Mouse (Mus musculus) lung, embryonic 14.5 days (tissue): Measurements from ENCODE around the gene Gm49354. TPM values are rescaled to one million over a fixed set of nuclear protein-coding genes. Genes with fewer than 3 reads are reported as not detected.
A peak's percentile ranks its signal among the peaks of the same experiment; 100 is the strongest.
"Not testable (repeated sequence)": the region's sequence is repeated elsewhere in the genome, so short reads cannot be mapped to it uniquely, and the experiment has no call there.

Experiments used
- ATAC-seq: fragments of 200-750 bp; cut with Nextera tagmentation; 2 replicates; pipeline ENCODE4 v1.8.0; 2017; ENCODE audit warnings: mild to moderate bottlenecking, moderate TSS enrichment, moderate library complexity; ENCODE audit not compliant: insufficient read depth
- DNase-seq: peaks from one replicate; pipeline ENCODE4 v3.0.0-alpha.2; 2015
- H3K27ac ChIP-seq: fragments of 300-500 bp; sonication (generic); 2 replicates; pipeline ENCODE4 v1.5.1; 2014; ENCODE audit warnings: low read depth, mild to moderate bottlenecking, moderate library complexity
- H3K27me3 ChIP-seq: fragments of 300-500 bp; sonication (generic); 2 replicates; pipeline ENCODE4 v1.6.1; 2014; ENCODE audit warnings: low read length, control low read depth; ENCODE audit not compliant: insufficient read depth
- H3K36me3 ChIP-seq: fragments of 300-500 bp; sonication (generic); 2 replicates; pipeline ENCODE4 v1.6.1; 2014; ENCODE audit warnings: control low read depth; ENCODE audit not compliant: insufficient read depth
- H3K4me1 ChIP-seq: fragments of 300-500 bp; sonication (generic); 2 replicates; pipeline ENCODE4 v1.6.1; 2014; ENCODE audit warnings: antibody characterized with exemption, control low read depth; ENCODE audit not compliant: insufficient read depth
- H3K4me2 ChIP-seq: fragments of 300-500 bp; sonication (generic); 2 replicates; pipeline ENCODE4 v1.6.1; 2014; ENCODE audit warnings: mild to moderate bottlenecking
- H3K4me3 ChIP-seq: fragments of 300-500 bp; sonication (generic); 2 replicates; pipeline ENCODE4 v1.5.1; 2014; ENCODE audit warnings: low read depth, low read length
- H3K9ac ChIP-seq: fragments of 300-500 bp; sonication (generic); 2 replicates; pipeline ENCODE4 v1.6.1; 2014
- H3K9me3 ChIP-seq: fragments of 300-500 bp; sonication (generic); 2 replicates; pipeline ENCODE4 v1.6.1; 2016; ENCODE audit warnings: low read depth, low read length, control low read depth
- CTCF ChIP-seq: IDR thresholded peaks from 2 replicates; pipeline ENCODE4 v1.5.1; 2016; ENCODE audit warnings: antibody characterized with exemption, low read depth
- WGBS: fragments of 180-500 bp; shearing (Covaris S2); extraction: QIAGEN DNeasy Blood & Tissue Kit; methylation state at CpG from one replicate; pipeline ENCODE4 v1.1.7; 2014; 5-methylcytosine and 5-hydroxymethylcytosine counted together
- polyA plus RNA-seq: library from polyadenylated mRNA; unstranded; fragments of >200 nt; fragmentation: Nextera tagmentation; extraction: Ambion mirVana; gene quantifications from 2 replicates; pipeline ENCODE4 v1.2.1, GENCODE M21; 2014

Gm49354 gene
- polyA plus RNA-seq, 1 experiment from 2014 or later = not detected

GRCm38 (mm10) chr13:59779744-59780264 is 2.2 kb downstream of the Gm49354 start:
- 97% methylated on average over 1 of the region's 1 CpGs for WGBS
- H3K36me3 ChIP-seq = peaks cover 94% of the 10 kb centered on the region
- not testable (repeated sequence) for H3K9ac ChIP-seq, H3K27me3 ChIP-seq, ATAC-seq, DNase-seq, H3K9me3 ChIP-seq, H3K4me2 ChIP-seq, H3K4me1 ChIP-seq, H3K27ac ChIP-seq, H3K4me3 ChIP-seq
- peak; percentile 29; the same call in 1 of the 2 replicates for TF ChIP-seq CTCF

GRCm38 (mm10) chr13:59779213-59779612 is 2.8 kb downstream of the Gm49354 start:
- no peak overlapping the region for H3K4me3 ChIP-seq
- peak; percentile 30 for TF ChIP-seq CTCF

GRCm38 (mm10) chr13:59775168-59775567 is 6.9 kb downstream of the Gm49354 start:
- Histone ChIP-seq H3K27me3 (no peaks in the 10 kb centered on the region), H3K4me1 (peaks cover 4% of the 10 kb centered on the region; the same call in 1 of the 2 replicates), H3K9ac (no peak overlapping the region), H3K27ac (no peak overlapping the region), H3K9me3 (no peaks in the 10 kb centered on the region), H3K36me3 (peaks cover 69% of the 10 kb centered on the region), H3K4me3 (no peak overlapping the region), H3K4me2 (no peak overlapping the region)
- ATAC-seq (no peak), DNase-seq (peak; percentile 14)
- TF ChIP-seq CTCF = no peak
- 75% methylated on average over 3 of the region's 3 CpGs for WGBS

More at GRCm38 (mm10) chr13:59779213-59779612, 2.8 kb downstream of the Gm49354 start:
- H3K27me3 ChIP-seq = no peaks in the 10 kb centered on the region
- 80% methylated on average over 4 of the region's 4 CpGs for WGBS
- no peaks in the 10 kb centered on the region for H3K4me1 ChIP-seq
- ATAC-seq (no peak), DNase-seq (no peak)
- H3K36me3 ChIP-seq = peaks cover 91% of the 10 kb centered on the region
- no peaks in the 10 kb centered on the region for H3K9me3 ChIP-seq
- no peak overlapping the region for H3K4me2 ChIP-seq
- no peak overlapping the region for H3K27ac ChIP-seq
- H3K9ac ChIP-seq = no peak overlapping the region

GRCm38 (mm10) chr13:59771257-59771656 is 10.8 kb downstream of the Gm49354 start:
- 22% methylated on average over 9 of the region's 9 CpGs for WGBS
- Histone ChIP-seq H3K27ac (peak overlapping the region; percentile 99), H3K4me3 (peak overlapping the region; percentile 79; the same call in 1 of the 2 replicates), H3K9me3 (no peaks in the 10 kb centered on the region), H3K9ac (no peak overlapping the region; the same call in 1 of the 2 replicates), H3K36me3 (peaks cover 41% of the 10 kb centered on the region), H3K4me1 (peaks cover 18% of the 10 kb centered on the region), H3K27me3 (no peaks in the 10 kb centered on the region), H3K4me2 (peak overlapping the region; percentile 84)
- DNase-seq (peak; percentile 94), ATAC-seq (0 out of 2 replicates have a peak, but pooled peaks have one; percentile 12)
- no peak for TF ChIP-seq CTCF

- peaks cover 37% of the 10 kb centered on the region for H3K36me3 ChIP-seq
- H3K4me1 ChIP-seq = peaks cover 18% of the 10 kb centered on the region
- H3K9ac ChIP-seq = peak overlapping the region; percentile 72
- peak overlapping the region; percentile 99 for H3K27ac ChIP-seq
- no peaks in the 10 kb centered on the region for H3K9me3 ChIP-seq
- peak overlapping the region; percentile 84 for H3K4me2 ChIP-seq
- no peak for TF ChIP-seq CTCF
- H3K4me3 ChIP-seq = peak overlapping the region; percentile 79
- ATAC-seq = no peak
- WGBS = 42% methylated on average over 9 of the region's 9 CpGs
- peak; percentile 25 for DNase-seq
- no peaks in the 10 kb centered on the region for H3K27me3 ChIP-seq
Observed at GRCm38 (mm10) chr13:59770847-59771246, 11.2 kb downstream of the Gm49354 start.

GRCm38 (mm10) chr13:59770164-59770562 is 11.9 kb downstream of the Gm49354 start:
- peak overlapping the region; percentile 79 for H3K4me3 ChIP-seq
- no peaks in the 10 kb centered on the region for H3K9me3 ChIP-seq
- H3K4me2 ChIP-seq = peak overlapping the region; percentile 84
- TF ChIP-seq CTCF = peak; percentile 60
- H3K27me3 ChIP-seq = no peaks in the 10 kb centered on the region
- H3K9ac ChIP-seq = peak overlapping the region; percentile 72
- peak; percentile 93 for DNase-seq
- peak overlapping the region; percentile 99 for H3K27ac ChIP-seq
- ATAC-seq = peak; percentile 79
- H3K4me1 ChIP-seq = peaks cover 18% of the 10 kb centered on the region
- under 1% methylated on average over 28 of the region's 28 CpGs for WGBS
- H3K36me3 ChIP-seq = peaks cover 30% of the 10 kb centered on the region

GRCm38 (mm10) chr13:59769296-59770163 is 12.5 kb downstream of the Gm49354 start, which contains the start of gene Isca1:
Gene Isca1 (minus strand): TSS chr13:59769810.
- ATAC-seq (peak; percentile 96), DNase-seq (peak; percentile 99)
- under 1% methylated on average over 91 of the region's 91 CpGs for WGBS
- Histone ChIP-seq H3K27ac (peak within 1 kb of the TSS; percentile 99), H3K36me3 (peaks cover 24% of the 10 kb centered on the region), H3K9ac (peak within 1 kb of the TSS; percentile 78), H3K27me3 (no peaks in the 10 kb centered on the region), H3K4me2 (peak within 1 kb of the TSS; percentile 84), H3K4me3 (peak within 1 kb of the TSS; percentile 79), H3K9me3 (no peaks in the 10 kb centered on the region), H3K4me1 (peaks cover 18% of the 10 kb centered on the region)
- TF ChIP-seq CTCF = no peak
